Mouse (Mus musculus) cerebellum, adult 2 months (tissue): Measurements from ENCODE around the gene 1700122O11Rik. TPM values are rescaled to one million over a fixed set of nuclear protein-coding genes. Genes with fewer than 3 reads are reported as not detected.

Experiments
- DNase-seq, 2 experiments: peaks; one replicate each; pipeline ENCODE4 v3.0.0; 2021
- H3K27ac ChIP-seq: fragments of 200-500 bp; 2 replicates; pipeline ENCODE4 v1.5.1; 2012; ENCODE audit warnings: low read length, control low read depth, inconsistent platforms; ENCODE audit not compliant: insufficient read depth
- H3K27me3 ChIP-seq: fragments of 200-500 bp; 2 replicates; pipeline ENCODE4 v1.6.1; 2012; ENCODE audit warnings: inconsistent platforms, mild to moderate bottlenecking, low read length, moderate library complexity; ENCODE audit not compliant: control insufficient read depth, insufficient read depth
- H3K4me1 ChIP-seq: fragments of 200-500 bp; 2 replicates; pipeline ENCODE4 v1.6.1; 2011; ENCODE audit warnings: low read length; ENCODE audit not compliant: control insufficient read depth, insufficient read depth
- H3K4me3 ChIP-seq: fragments of 200-500 bp; replicated peaks from 2 replicates; pipeline ENCODE3; 2011; ENCODE audit warnings: mild to moderate bottlenecking, low read depth, low read length, control low read depth; ENCODE audit not compliant: insufficient read depth
- CTCF ChIP-seq: fragments of 200-500 bp; IDR thresholded peaks from 2 replicates; pipeline ENCODE4 v1.5.1; 2011; ENCODE audit warnings: low read depth, mild to moderate bottlenecking, control low read depth, low read length, moderate library complexity, borderline replicate concordance; ENCODE audit not compliant: insufficient read depth
- POLR2A ChIP-seq: fragments of 200-500 bp; IDR thresholded peaks from 2 replicates; pipeline ENCODE4 v1.6.1; 2011; ENCODE audit warnings: low read length, control low read depth, borderline replicate concordance; ENCODE audit not compliant: insufficient read depth
- WGBS: fragments of 180-500 bp; shearing (Covaris S2); methylation state at CpG from one replicate; pipeline ENCODE4 v1.1.7; 2018; 5-methylcytosine and 5-hydroxymethylcytosine counted together
- polyA plus RNA-seq: library from polyadenylated mRNA; depleted of rRNA; stranded (reverse); fragments of >200 nt; gene quantifications from 2 replicates; pipeline ENCODE4 v1.2.3, GENCODE M21; 2012; rRNA removed

The 1700122O11Rik gene
- polyA plus RNA-seq, 1 experiment = not detected

DNA sequence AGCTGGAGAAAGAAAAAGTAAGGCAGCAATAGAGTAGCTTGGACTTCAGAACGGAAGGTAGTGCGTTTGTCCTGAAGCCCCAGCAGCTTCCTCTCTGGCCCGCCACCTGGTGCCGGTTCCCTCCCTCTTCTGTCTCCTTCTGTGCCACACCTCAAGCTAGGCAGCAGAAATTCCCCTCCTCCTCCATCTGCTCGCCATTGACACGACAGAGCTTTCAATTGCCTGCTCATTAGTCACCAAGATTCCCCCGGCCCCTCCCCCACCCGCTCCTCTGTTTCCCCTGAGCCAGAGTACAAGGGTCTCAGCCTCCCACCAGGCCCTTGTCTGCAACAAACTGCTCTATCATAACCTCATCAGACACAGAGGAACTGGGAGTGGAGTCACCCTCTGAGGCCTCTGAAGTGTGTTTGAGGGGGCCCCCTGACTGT, 48.1 kb downstream of the 1700122O11Rik start:
- TF ChIP-seq CTCF = no peak
- TF ChIP-seq POLR2A = no peak
- Histone ChIP-seq H3K4me1 (no peaks in the 10 kb centered on the region), H3K27me3 (no peaks in the 10 kb centered on the region), H3K4me3 (no peak overlapping the region), H3K27ac (no peak overlapping the region)
- WGBS = 19% methylated on average over 8 of the region's 8 CpGs
- no peak for DNase-seq

GRCm38 (mm10) chr17:47988811-47989210, 49.3 kb downstream of the 1700122O11Rik start:
- 40% methylated on average over 8 of the region's 8 CpGs for WGBS
- Histone ChIP-seq H3K4me1 (no peaks in the 10 kb centered on the region), H3K27ac (no peak overlapping the region), H3K4me3 (no peak overlapping the region), H3K27me3 (no peaks in the 10 kb centered on the region)
- TF ChIP-seq POLR2A = no peak
- no peak for TF ChIP-seq CTCF
- DNase-seq = no peak

- Histone ChIP-seq H3K27ac (no peak overlapping the region), H3K4me3 (no peak overlapping the region), H3K4me1 (no peaks in the 10 kb centered on the region), H3K27me3 (no peaks in the 10 kb centered on the region)
- TF ChIP-seq CTCF = no peak
- no peak for TF ChIP-seq POLR2A
- 90% methylated on average over 8 of the region's 8 CpGs for WGBS
- DNase-seq = no peak
Measured at GRCm38 (mm10) chr17:47988074-47988473, 50.0 kb downstream of the 1700122O11Rik start.

Other genes with a start within 250 kb of the 1700122O11Rik start
- gene Mdfi, start 203.6 kb downstream of the 1700122O11Rik start, polyA plus RNA-seq = 24.1 and 32.5 TPM in 2 replicates
- gene Foxp4, start 113.6 kb downstream of the 1700122O11Rik start, polyA plus RNA-seq = 52.4 and 55.4 TPM in 2 replicates
- gene 1700067P10Rik, start 51.0 kb upstream of the 1700122O11Rik start, polyA plus RNA-seq = 0.13 TPM in 2 replicates
- not detected in 2 replicates for gene 9830107B12Rik, start 108.0 kb upstream of the 1700122O11Rik start, polyA plus RNA-seq
- 0.07 TPM in 1 of 2 replicates, not detected in the other for gene A530064D06Rik, start 129.0 kb upstream of the 1700122O11Rik start, polyA plus RNA-seq
- gene Trem1, start 194.5 kb upstream of the 1700122O11Rik start, polyA plus RNA-seq = 0.03 and 0.05 TPM in 2 replicates
- gene Trem3, start 209.5 kb upstream of the 1700122O11Rik start, polyA plus RNA-seq = not detected in 2 replicates
- gene Treml4, start 226.0 kb upstream of the 1700122O11Rik start, polyA plus RNA-seq = 0.21 TPM in 1 of 2 replicates, not detected in the other